Mouse (Mus musculus) MEL (cell line): Measurements from ENCODE around the gene Ap1b1. TPM values are rescaled to one million over a fixed set of nuclear protein-coding genes. Genes with fewer than 3 reads are reported as not detected.

Source experiments
- DNase-seq: peaks from one replicate; pipeline ENCODE4 v3.0.0; 2011; ENCODE audit warnings: low read depth, low spot score
- H3K27ac ChIP-seq: 2 replicates; pipeline ENCODE4 v1.5.1; 2012; ENCODE audit warnings: low read depth, mild to moderate bottlenecking, control low read depth, low read length, moderate library complexity; ENCODE audit not compliant: control insufficient read depth
- H3K27me3 ChIP-seq, 2 experiments: fragments of 150-350 bp in 1 of 2; sonication (generic) in 1 of 2; 2 replicates each; pipeline ENCODE4 v1.6.1; 2012; ENCODE audit warnings: low read length in 2 of 2, mild to moderate bottlenecking in 2 of 2, improper control_type of control experiment in 1 of 2, moderate library complexity in 1 of 2; ENCODE audit not compliant: insufficient read depth in 2 of 2, control insufficient read depth in 1 of 2
- H3K36me3 ChIP-seq, 2 experiments: 2 replicates each; pipeline ENCODE4 v1.6.1; 2012 to 2014; ENCODE audit warnings: low read length in 2 of 2, improper control_type of control experiment in 1 of 2, inconsistent platforms in 1 of 2, mild to moderate bottlenecking in 1 of 2; ENCODE audit not compliant: insufficient read depth in 2 of 2, control insufficient read depth in 1 of 2
- H3K4me1 ChIP-seq, 2 experiments: fragments of 150-350 bp in 1 of 2; sonication (generic) in 1 of 2; 2 replicates each; pipeline ENCODE4 v1.6.1; 2012; ENCODE audit warnings: low read length in 2 of 2, improper control_type of control experiment in 1 of 2, mild to moderate bottlenecking in 1 of 2; ENCODE audit not compliant: insufficient read depth in 2 of 2, control insufficient read depth in 1 of 2
- H3K4me3 ChIP-seq, 2 experiments: fragments of 150-350 bp in 1 of 2; sonication (generic) in 1 of 2; 2 replicates each; pipeline ENCODE4 v1.5.1; 2012; ENCODE audit warnings: low read depth in 2 of 2, low read length in 2 of 2, mild to moderate bottlenecking in 2 of 2, moderate library complexity in 2 of 2, control low read depth in 1 of 2, improper control_type of control experiment in 1 of 2; ENCODE audit not compliant: control insufficient read depth in 1 of 2, insufficient read depth in 1 of 2
- H3K79me2 ChIP-seq: 2 replicates; pipeline ENCODE4 v1.6.1; 2012; ENCODE audit warnings: mild to moderate bottlenecking, low read length, moderate library complexity; ENCODE audit not compliant: control insufficient read depth, poor library complexity, insufficient read depth
- H3K9ac ChIP-seq: 2 replicates; pipeline ENCODE4 v1.6.1; 2012; ENCODE audit warnings: low read depth, mild to moderate bottlenecking, control low read depth, low read length, moderate library complexity; ENCODE audit not compliant: control insufficient read depth, poor library complexity, severe bottlenecking
- H3K9me3 ChIP-seq: fragments of 150-350 bp; sonication (generic); replicated peaks from 2 replicates; pipeline ENCODE4 v1.6.1; 2012; ENCODE audit warnings: mild to moderate bottlenecking, low read length, improper control_type of control experiment, moderate library complexity; ENCODE audit not compliant: insufficient read depth
- BHLHE40 ChIP-seq: IDR thresholded peaks from 2 replicates; pipeline ENCODE4 v1.6.1; 2012; ENCODE audit warnings: low read depth, mild to moderate bottlenecking, inconsistent platforms, low read length, improper control_type of control experiment, borderline replicate concordance
- CHD2 ChIP-seq: IDR thresholded peaks from 2 replicates; pipeline ENCODE4 v1.6.1; 2011; ENCODE audit warnings: low read length, improper control_type of control experiment
- CTCF ChIP-seq, 3 experiments: IDR thresholded peaks in 2 of 3; conservative IDR thresholded peaks in 1 of 3; 2 replicates each; pipeline ENCODE4 v1.5.1; 2011 to 2012; ENCODE audit warnings: low read length in 3 of 3, low read depth in 2 of 3, mild to moderate bottlenecking in 2 of 3, improper control_type of control experiment in 1 of 3, inconsistent platforms in 1 of 3, mixed read lengths in 1 of 3, moderate library complexity in 1 of 3; ENCODE audit not compliant: control insufficient read depth in 1 of 3, insufficient read depth in 1 of 3, poor library complexity in 1 of 3, severe bottlenecking in 1 of 3
- E2F4 ChIP-seq: IDR thresholded peaks from 2 replicates; pipeline ENCODE4 v1.6.1; 2011; ENCODE audit warnings: low read depth, low read length, improper control_type of control experiment, borderline replicate concordance
- ELF1 ChIP-seq: IDR thresholded peaks from 2 replicates; pipeline ENCODE4 v1.6.1; 2014; ENCODE audit warnings: low read depth, mild to moderate bottlenecking, inconsistent platforms, low read length, improper control_type of control experiment, moderate library complexity
- ETS1 ChIP-seq: IDR thresholded peaks from 2 replicates; pipeline ENCODE4 v1.6.1; 2012; ENCODE audit warnings: low read depth, mild to moderate bottlenecking, inconsistent platforms, low read length, improper control_type of control experiment, moderate library complexity
- GABPA ChIP-seq: IDR thresholded peaks from 2 replicates; pipeline ENCODE4 v1.6.1; 2012; ENCODE audit warnings: low read depth, mild to moderate bottlenecking, inconsistent platforms, low read length, improper control_type of control experiment, moderate library complexity
- GATA1 ChIP-seq: IDR thresholded peaks from 2 replicates; pipeline ENCODE4 v1.6.1; 2011; ENCODE audit warnings: low read depth, low read length, improper control_type of control experiment
- JUND ChIP-seq: IDR thresholded peaks from 2 replicates; pipeline ENCODE4 v1.6.1; 2011; ENCODE audit warnings: low read depth, mild to moderate bottlenecking, improper control_type of control experiment, low read length
- KAT2A ChIP-seq: conservative IDR thresholded peaks from 2 replicates; pipeline ENCODE4 v1.6.1; 2012; ENCODE audit warnings: low read depth, low read length, improper control_type of control experiment, inconsistent platforms
- MAFK ChIP-seq: IDR thresholded peaks from 2 replicates; pipeline ENCODE4 v1.6.1; 2011; ENCODE audit warnings: low read depth, mild to moderate bottlenecking, low read length, improper control_type of control experiment, borderline replicate concordance
- MAX ChIP-seq: IDR thresholded peaks from 2 replicates; pipeline ENCODE4 v1.6.1; 2011; ENCODE audit warnings: low read length, improper control_type of control experiment
- MEF2A ChIP-seq: IDR thresholded peaks from 2 replicates; pipeline ENCODE4 v1.6.1; 2014; ENCODE audit warnings: low read depth, mild to moderate bottlenecking, inconsistent platforms, low read length, improper control_type of control experiment; ENCODE audit not compliant: poor library complexity, insufficient replicate concordance, severe bottlenecking; ENCODE audit errors: extremely low read depth
- MXI1 ChIP-seq: IDR thresholded peaks from 2 replicates; pipeline ENCODE4 v1.6.1; 2011; ENCODE audit warnings: mild to moderate bottlenecking, low read depth, low read length, improper control_type of control experiment
- MYB ChIP-seq: IDR thresholded peaks from 2 replicates; pipeline ENCODE4 v1.6.1; 2011; ENCODE audit warnings: mild to moderate bottlenecking, low read depth, low read length, improper control_type of control experiment
- MYC ChIP-seq: IDR thresholded peaks from 2 replicates; pipeline ENCODE4 v1.6.1; 2011; ENCODE audit warnings: low read depth, mild to moderate bottlenecking, low read length, improper control_type of control experiment, moderate library complexity
- NELFE ChIP-seq: IDR thresholded peaks from 2 replicates; pipeline ENCODE4 v1.6.1; 2011; ENCODE audit warnings: low read depth, low read length, improper control_type of control experiment
- NRF1 ChIP-seq: IDR thresholded peaks from 2 replicates; pipeline ENCODE4 v1.6.1; 2014; ENCODE audit warnings: low read depth, mild to moderate bottlenecking, inconsistent platforms, low read length, improper control_type of control experiment, moderate library complexity; ENCODE audit not compliant: poor library complexity, insufficient read depth, severe bottlenecking
- POLR2AphosphoS2 ChIP-seq: IDR thresholded peaks from 2 replicates; pipeline ENCODE4 v1.6.1; 2011; ENCODE audit warnings: low read length, improper control_type of control experiment
- POLR2AphosphoS5 ChIP-seq: IDR thresholded peaks from 2 replicates; pipeline ENCODE4 v1.6.1; 2012; ENCODE audit warnings: low read depth, borderline replicate concordance, mild to moderate bottlenecking, inconsistent platforms, low read length, moderate library complexity, mixed read lengths
- RCOR1 ChIP-seq: IDR thresholded peaks from 2 replicates; pipeline ENCODE4 v1.6.1; 2012; ENCODE audit warnings: low read depth, mild to moderate bottlenecking, inconsistent platforms, low read length, improper control_type of control experiment
- SIN3A ChIP-seq: IDR thresholded peaks from 2 replicates; pipeline ENCODE4 v1.6.1; 2012; ENCODE audit warnings: low read length, improper control_type of control experiment, inconsistent platforms
- TBP ChIP-seq: IDR thresholded peaks from 2 replicates; pipeline ENCODE4 v1.8.0; 2011; ENCODE audit warnings: low read depth, low read length, improper control_type of control experiment
- TCF12 ChIP-seq: IDR thresholded peaks from 2 replicates; pipeline ENCODE4 v1.6.1; 2014; ENCODE audit warnings: low read depth, mild to moderate bottlenecking, inconsistent platforms, low read length, improper control_type of control experiment, moderate library complexity
- USF1 ChIP-seq: IDR thresholded peaks from 2 replicates; pipeline ENCODE4 v1.6.1; 2014; ENCODE audit warnings: low read depth, mild to moderate bottlenecking, inconsistent platforms, low read length, improper control_type of control experiment, moderate library complexity
- ZC3H11A ChIP-seq: IDR thresholded peaks from 2 replicates; pipeline ENCODE4 v1.6.1; 2012; ENCODE audit warnings: low read depth, mild to moderate bottlenecking, inconsistent platforms, low read length, improper control_type of control experiment
- ZKSCAN1 ChIP-seq: IDR thresholded peaks from 2 replicates; pipeline ENCODE4 v1.6.1; 2012; ENCODE audit warnings: low read depth, mild to moderate bottlenecking, inconsistent platforms, low read length, improper control_type of control experiment, moderate library complexity
- ZMIZ1 ChIP-seq: IDR thresholded peaks from 2 replicates; pipeline ENCODE4 v1.6.1; 2012; ENCODE audit warnings: low read depth, mild to moderate bottlenecking, inconsistent platforms, low read length, improper control_type of control experiment, moderate library complexity
- ZNF384 ChIP-seq: IDR thresholded peaks from 2 replicates; pipeline ENCODE4 v1.6.1; 2012; ENCODE audit warnings: low read depth, mild to moderate bottlenecking, inconsistent platforms, low read length, improper control_type of control experiment
- polyA plus RNA-seq, 2 experiments: library from polyadenylated mRNA; stranded (reverse) in 1 of 2; unstranded in 1 of 2; fragments of >175 nt in 1 of 2; fragments of >200 nt in 1 of 2; gene quantifications; 2 replicates each; pipeline versions ENCODE4 v1.2.1 to v1.2.4; 2012; ENCODE audit warnings: low replicate concordance in 2 of 2, low read depth in 1 of 2; ENCODE audit not compliant: insufficient read length in 2 of 2, insufficient read depth in 1 of 2, missing spikeins in 1 of 2
- total RNA-seq: library from RNA; depleted of rRNA; stranded (reverse); fragments of 300-350 nt; gene quantifications from 2 replicates; pipeline ENCODE4 v1.2.3, GENCODE M21; 2012

The Ap1b1 gene
- total and polyA plus RNA-seq, 3 experiments, result 60.1 to 79.3 TPM; not detected in 1

GRCm38 (mm10) chr11:5060756-5061412 is 74.3 kb downstream of the Ap1b1 start:
- H3K79me2 ChIP-seq, result peaks cover 6% of the 10 kb centered on the region
- H3K36me3 ChIP-seq, result no peaks in the 10 kb centered on the region; a peak in 1 of 4 replicates
- no peak for TF ChIP-seq MAX
- no peak for TF ChIP-seq ETS1
- TF ChIP-seq ZMIZ1, result no peak
- no peak for TF ChIP-seq TCF12
- no peak for TF ChIP-seq RCOR1
- TF ChIP-seq JUND, result no peak
- TF ChIP-seq CTCF (IDR thresholded peaks at IDR 0.05 in 2 of 3, conservative IDR thresholded peaks at IDR 0.05 in 1 of 3; ENCODE audit: control insufficient read depth in 1 of 3, insufficient read depth in 1 of 3, low read depth in 2 of 3, low read length in 3 of 3, poor library complexity in 1 of 3, severe bottlenecking in 1 of 3), result no peak
- no peak for TF ChIP-seq E2F4
- no peak for TF ChIP-seq MYB
- TF ChIP-seq ZNF384, result no peak
- TF ChIP-seq USF1, result no peak
- TF ChIP-seq SIN3A, result no peak
- no peak for TF ChIP-seq KAT2A
- no peak for TF ChIP-seq NELFE
- no peak for TF ChIP-seq BHLHE40
- no peak for TF ChIP-seq GABPA
- no peak for TF ChIP-seq CHD2
- no peak for TF ChIP-seq ELF1
- H3K9ac ChIP-seq, result no peak overlapping the region
- no peak overlapping the region for H3K4me3 ChIP-seq
- peaks cover 9 to 14% of the 10 kb centered on the region in 2 experiments for H3K27me3 ChIP-seq
- no peak overlapping the region for H3K27ac ChIP-seq
- DNase-seq, result no peak
- H3K4me1 ChIP-seq, result peaks cover 0 to 11% of the 10 kb centered on the region in 2 experiments; a peak in 2 of 4 replicates
- no peaks in the 10 kb centered on the region for H3K9me3 ChIP-seq

- Histone ChIP-seq H3K9ac (no peak overlapping the region), H3K4me3 (no peak overlapping the region), H3K36me3 (peaks cover 0 to 5% of the 10 kb centered on the region in 2 experiments; a peak in 2 of 4 replicates), H3K27ac (no peak overlapping the region), H3K9me3 (no peaks in the 10 kb centered on the region), H3K27me3 (peaks cover 9 to 14% of the 10 kb centered on the region in 2 experiments), H3K79me2 (peaks cover 6% of the 10 kb centered on the region), H3K4me1 (peaks cover 0 to 15% of the 10 kb centered on the region in 2 experiments; a peak in 2 of 4 replicates)
- DNase-seq, result no peak
- TF ChIP-seq NRF1, result no peak
- no peak for TF ChIP-seq MAFK
- TF ChIP-seq BHLHE40, result no peak
- TF ChIP-seq JUND, result no peak
- TF ChIP-seq POLR2AphosphoS2, result no peak
- TF ChIP-seq MXI1, result no peak
- TF ChIP-seq RCOR1, result no peak
- TF ChIP-seq POLR2AphosphoS5, result no peak
- no peak for TF ChIP-seq ETS1
- no peak for TF ChIP-seq USF1
- TF ChIP-seq ZNF384, result no peak
- TF ChIP-seq GATA1, result no peak
- TF ChIP-seq TBP, result no peak
- no peak for TF ChIP-seq ZKSCAN1
- TF ChIP-seq ZC3H11A, result no peak
- TF ChIP-seq MEF2A, result no peak
- TF ChIP-seq MYC, result no peak
- TF ChIP-seq MYB, result no peak
- TF ChIP-seq E2F4, result no peak
Measured at GRCm38 (mm10) chr11:5061413-5062139, 75.0 kb downstream of the Ap1b1 start.
